8 mouse cellular contexts compared by ENCODE assay signal in genomic region chr3:87951946-87952345, GRCm38 (mm10). TPM values are rescaled to one million over a fixed set of nuclear protein-coding genes. Genes with fewer than 3 reads are reported as not detected.
DNase-seq lines count a peak whose midpoint lies in the region; ATAC-seq and TF ChIP-seq lines count a peak whose summit lies in the region.
"Had no signal": no experiment of that assay in that cellular context is flagged by ENCODE, and none has a peak within 500 bp of the region (broad histone marks: within the 10 kb centered on the region; RNA-seq: fewer than 3 reads in every experiment).

No protein-coding gene starts in this region.

- no peak for TF ChIP-seq CTCF in kidney, postnatal 0 days (IDR thresholded peaks at IDR 0.05; ENCODE audit: low read depth)

- no peaks in the 10 kb centered on the region for H3K27me3 ChIP-seq in kidney, postnatal 0 days (ENCODE audit: insufficient read depth, low read length)
- H3K27me3 ChIP-seq in forebrain, embryonic 14.5 days (replicated peaks; ENCODE audit: control insufficient read depth, insufficient read depth, low read length) = 0 out of 2 replicates have a peak, but pooled peaks cover 3% of the 10 kb centered on the region
- no peaks in the 10 kb centered on the region for H3K27me3 ChIP-seq in limb, embryonic 11.5 days (ENCODE audit: control insufficient read depth, insufficient read depth, low read length)
- no peaks in the 10 kb centered on the region for H3K27me3 ChIP-seq in neural tube, embryonic 14.5 days (ENCODE audit: control insufficient read depth, insufficient read depth, low read length)
- H3K27me3 ChIP-seq: Patski had no signal

- H3K4me2 ChIP-seq in kidney, postnatal 0 days (ENCODE audit: low read length) = peak overlapping the region; percentile 56
- peak overlapping the region; percentile 17; the same call in 1 of the 2 replicates for H3K4me2 ChIP-seq in forebrain, embryonic 14.5 days (ENCODE audit: low read length)
- H3K4me2 ChIP-seq in limb, embryonic 11.5 days (ENCODE audit: low read depth, severe bottlenecking) = peak overlapping the region; percentile 70
- peak overlapping the region; percentile 41 for H3K4me2 ChIP-seq in neural tube, embryonic 14.5 days (ENCODE audit: low read depth, low read length)

- peaks cover 27% of the 10 kb centered on the region for H3K4me1 ChIP-seq in kidney, postnatal 0 days (replicated peaks; ENCODE audit: insufficient read depth, low read length)
- H3K4me1 ChIP-seq in forebrain, embryonic 14.5 days (ENCODE audit: control insufficient read depth, insufficient read depth, low read length) = peaks cover 36% of the 10 kb centered on the region
- peaks cover 26% of the 10 kb centered on the region for H3K4me1 ChIP-seq in limb, embryonic 11.5 days (ENCODE audit: control insufficient read depth, insufficient read depth, low read length)
- H3K4me1 ChIP-seq in neural tube, embryonic 14.5 days (ENCODE audit: control insufficient read depth, insufficient read depth, low read length) = peaks cover 35% of the 10 kb centered on the region

- 23% methylated on average over 12 of the region's 12 CpGs for WGBS in kidney, postnatal 0 days
- WGBS in forebrain, embryonic 14.5 days = 25% methylated on average over 12 of the region's 12 CpGs
- 17% methylated on average over 12 of the region's 12 CpGs for WGBS in limb, embryonic 11.5 days
- WGBS in neural tube, embryonic 14.5 days = 19% methylated on average over 12 of the region's 12 CpGs

- ATAC-seq in kidney, postnatal 0 days (replicated peaks; ENCODE audit: low FRiP score, low read depth) = no peak
- ATAC-seq in forebrain, embryonic 14.5 days = no peak
- ATAC-seq in limb, embryonic 11.5 days (ENCODE audit: insufficient number of reproducible peaks, low FRiP score, low TSS enrichment, low read depth) = no peak
- no peak for ATAC-seq in neural tube, embryonic 14.5 days (ENCODE audit: low read depth)
- ATAC-seq: Patski had no signal

- no peak for DNase-seq in kidney, postnatal 0 days (ENCODE audit: low spot score)
- DNase-seq in kidney, postnatal 25 days = no peak
- no peak for DNase-seq in forebrain, embryonic 14.5 days (ENCODE audit: low spot score)
- DNase-seq in limb, embryonic 11.5 days (ENCODE audit: low spot score) = no peak
- DNase-seq in left cerebral cortex, adult 8-10 months (ENCODE audit: low spot score in 2 of 2) = no peak
- DNase-seq in left cerebral cortex, adult 18-20 months (ENCODE audit: low spot score in 2 of 2) = no peak

- H3K9me3 ChIP-seq in kidney, postnatal 0 days (replicated peaks; ENCODE audit: low read length) = no peaks in the 10 kb centered on the region
- no peaks in the 10 kb centered on the region for H3K9me3 ChIP-seq in forebrain, embryonic 14.5 days (replicated peaks; ENCODE audit: control insufficient read depth, low read length)
- H3K9me3 ChIP-seq in limb, embryonic 11.5 days (ENCODE audit: control insufficient read depth, low read length) = no peaks in the 10 kb centered on the region; the same call in 1 of the 2 replicates
- H3K9me3 ChIP-seq in neural tube, embryonic 14.5 days (ENCODE audit: control insufficient read depth, low read length) = no peaks in the 10 kb centered on the region

- peak overlapping the region; percentile 17; the same call in 1 of the 2 replicates for H3K4me3 ChIP-seq in kidney, postnatal 0 days (replicated peaks; ENCODE audit: low read depth, low read length)
- H3K4me3 ChIP-seq in forebrain, embryonic 14.5 days (ENCODE audit: low read depth, low read length) = no peak overlapping the region
- peak overlapping the region; percentile 18 for H3K4me3 ChIP-seq in limb, embryonic 11.5 days (ENCODE audit: low read depth, low read length)
- H3K4me3 ChIP-seq in neural tube, embryonic 14.5 days (ENCODE audit: low read depth, low read length) = 0 out of 2 replicates have a peak overlapping the region, but pooled peaks have one; percentile 5

- H3K36me3 ChIP-seq in kidney, postnatal 0 days (ENCODE audit: insufficient read depth, low read length) = no peaks in the 10 kb centered on the region
- no peaks in the 10 kb centered on the region for H3K36me3 ChIP-seq in forebrain, embryonic 14.5 days (ENCODE audit: control insufficient read depth, insufficient read depth, low read length)
- H3K36me3 ChIP-seq in limb, embryonic 11.5 days (ENCODE audit: control insufficient read depth, insufficient read depth, low read length) = 0 out of 2 replicates have a peak, but pooled peaks cover 5% of the 10 kb centered on the region
- H3K36me3 ChIP-seq in neural tube, embryonic 14.5 days (ENCODE audit: control insufficient read depth, insufficient read depth, low read length) = no peaks in the 10 kb centered on the region

- H3K9ac ChIP-seq in kidney, postnatal 0 days (ENCODE audit: low read depth, low read length) = no peak overlapping the region; the same call in 1 of the 2 replicates
- 0 out of 2 replicates have a peak overlapping the region, but pooled peaks have one; percentile 29 for H3K9ac ChIP-seq in forebrain, embryonic 14.5 days (ENCODE audit: low read length)
- peak overlapping the region; percentile 32; the same call in 1 of the 2 replicates for H3K9ac ChIP-seq in limb, embryonic 11.5 days (ENCODE audit: low read length)
- H3K9ac ChIP-seq in neural tube, embryonic 14.5 days (replicated peaks; ENCODE audit: low read depth, low read length) = 0 out of 2 replicates have a peak overlapping the region, but pooled peaks have one; percentile 12

- peak overlapping the region; percentile 57 for H3K27ac ChIP-seq in kidney, postnatal 0 days
- H3K27ac ChIP-seq in forebrain, embryonic 14.5 days (ENCODE audit: low read depth, low read length) = no peak overlapping the region
- H3K27ac ChIP-seq in limb, embryonic 11.5 days (replicated peaks; ENCODE audit: low read depth, low read length) = peak overlapping the region; percentile 45; the same call in 1 of the 2 replicates
- H3K27ac ChIP-seq in neural tube, embryonic 14.5 days (ENCODE audit: low read depth, low read length) = no peak overlapping the region; the same call in 1 of the 2 replicates

RNA-seq across cellular contexts. Expression of gene Crabp2, which starts 3.5 kb away (rescaled TPM):
- polyA plus RNA-seq in kidney, postnatal 0 days (2015; fragmentation: Nextera tagmentation; extraction: Ambion mirVana) = 20.1 and 20.9 TPM in 2 replicates
- 32.8 and 35.9 TPM in 2 replicates for polyA plus RNA-seq in forebrain, embryonic 14.5 days (2014; fragmentation: Nextera tagmentation; extraction: Ambion mirVana)
- polyA plus RNA-seq in limb, embryonic 11.5 days (2014; fragmentation: Nextera tagmentation; extraction: Ambion mirVana) = 796 and 836 TPM in 2 replicates
- polyA plus RNA-seq in neural tube, embryonic 14.5 days (2014; fragmentation: Nextera tagmentation; extraction: Ambion mirVana) = 45.5 and 103 TPM in 2 replicates
- 1 to 10 TPM; 4.9 to 6.5 (median 5.9) TPM for total RNA-seq in left cerebral cortex, adult 8-10 months (2022)
- 1 to 10 TPM; 7.9 to 8.4 TPM for total RNA-seq in left cerebral cortex, adult 18-20 months (2021)

RNA-seq across cellular contexts. Expression of gene Nes, which starts 18.9 kb away (rescaled TPM):
- 24.6 and 28.9 TPM in 2 replicates for polyA plus RNA-seq in kidney, postnatal 0 days (2015; fragmentation: Nextera tagmentation; extraction: Ambion mirVana)
- polyA plus RNA-seq in forebrain, embryonic 14.5 days (2014; fragmentation: Nextera tagmentation; extraction: Ambion mirVana) = 23.1 and 27.8 TPM in 2 replicates
- polyA plus RNA-seq in limb, embryonic 11.5 days (2014; fragmentation: Nextera tagmentation; extraction: Ambion mirVana) = 7.9 and 8.8 TPM in 2 replicates
- 11.1 and 16.7 TPM in 2 replicates for polyA plus RNA-seq in neural tube, embryonic 14.5 days (2014; fragmentation: Nextera tagmentation; extraction: Ambion mirVana)
- 1 to 10 TPM; 4.0 to 5.5 (median 5.2) TPM for total RNA-seq in left cerebral cortex, adult 8-10 months (2022)
- 1 to 10 TPM; 4.6 to 9.5 TPM for total RNA-seq in left cerebral cortex, adult 18-20 months (2021)

RNA-seq across cellular contexts. Expression of gene Rrnad1, which starts 21.4 kb away (rescaled TPM):
- 12.1 and 12.3 TPM in 2 replicates for polyA plus RNA-seq in kidney, postnatal 0 days (2015; fragmentation: Nextera tagmentation; extraction: Ambion mirVana)
- 15.6 and 20.2 TPM in 2 replicates for polyA plus RNA-seq in forebrain, embryonic 14.5 days (2014; fragmentation: Nextera tagmentation; extraction: Ambion mirVana)
- polyA plus RNA-seq in limb, embryonic 11.5 days (2014; fragmentation: Nextera tagmentation; extraction: Ambion mirVana) = 17.2 and 19.5 TPM in 2 replicates
- polyA plus RNA-seq in neural tube, embryonic 14.5 days (2014; fragmentation: Nextera tagmentation; extraction: Ambion mirVana) = 19.7 and 20.6 TPM in 2 replicates
- 10 to 100 TPM; 17.4 to 23.4 (median 20.6) TPM for total RNA-seq in left cerebral cortex, adult 8-10 months (2022)
- total RNA-seq in left cerebral cortex, adult 18-20 months (2021) = 10 to 100 TPM; 19.2 to 21.2 TPM

RNA-seq across cellular contexts. Expression of gene Isg20l2, which starts 21.8 kb away (rescaled TPM):
- polyA plus RNA-seq in kidney, postnatal 0 days (2015; fragmentation: Nextera tagmentation; extraction: Ambion mirVana) = 40.4 and 42.1 TPM in 2 replicates
- 17.9 and 20.0 TPM in 2 replicates for polyA plus RNA-seq in forebrain, embryonic 14.5 days (2014; fragmentation: Nextera tagmentation; extraction: Ambion mirVana)
- 51.7 and 67.0 TPM in 2 replicates for polyA plus RNA-seq in limb, embryonic 11.5 days (2014; fragmentation: Nextera tagmentation; extraction: Ambion mirVana)
- polyA plus RNA-seq in neural tube, embryonic 14.5 days (2014; fragmentation: Nextera tagmentation; extraction: Ambion mirVana) = 16.1 and 23.1 TPM in 2 replicates
- total RNA-seq in left cerebral cortex, adult 8-10 months (2022) = 10 to 100 TPM; 13.8 to 14.5 (median 14.1) TPM
- 10 to 100 TPM; 13.4 to 14.0 TPM for total RNA-seq in left cerebral cortex, adult 18-20 months (2021)

RNA-seq across cellular contexts. Expression of gene Mrpl24, which starts 32.6 kb away (rescaled TPM):
- 87.2 and 88.1 TPM in 2 replicates for polyA plus RNA-seq in kidney, postnatal 0 days (2015; fragmentation: Nextera tagmentation; extraction: Ambion mirVana)
- 69.5 and 71.2 TPM in 2 replicates for polyA plus RNA-seq in forebrain, embryonic 14.5 days (2014; fragmentation: Nextera tagmentation; extraction: Ambion mirVana)
- polyA plus RNA-seq in limb, embryonic 11.5 days (2014; fragmentation: Nextera tagmentation; extraction: Ambion mirVana) = 76.2 and 76.8 TPM in 2 replicates
- polyA plus RNA-seq in neural tube, embryonic 14.5 days (2014; fragmentation: Nextera tagmentation; extraction: Ambion mirVana) = 53.5 and 58.9 TPM in 2 replicates
- 10 to 100 TPM; 49.9 to 59.6 (median 50.5) TPM for total RNA-seq in left cerebral cortex, adult 8-10 months (2022)
- 10 to 100 TPM; 53.6 to 53.7 TPM for total RNA-seq in left cerebral cortex, adult 18-20 months (2021)

Comparison
In these comparisons a context has a peak if more than half of its experiments do, and no peak if none do; other contexts are left out.
1. H3K27ac ChIP-seq: peak in kidney, postnatal 0 days (single experiment) and limb, embryonic 11.5 days (single experiment); none in forebrain, embryonic 14.5 days (single experiment) and neural tube, embryonic 14.5 days (single experiment).
2. H3K4me2 ChIP-seq: peak in every context shown above with its lines; median percentile 70 in limb, embryonic 11.5 days; 56 in kidney, postnatal 0 days; 41 in neural tube, embryonic 14.5 days; 17 in forebrain, embryonic 14.5 days.